Mouse (Mus musculus) C2C12 (cell line): ENCODE measurements around the gene Cpne9.

ENCODE experiments used
- CEBPB ChIP-seq: IDR thresholded peaks from one replicate; pipeline ENCODE4 v1.6.1; 2011; ENCODE audit warnings: low read depth, mild to moderate bottlenecking, control low read depth, moderate library complexity
- CTCF ChIP-seq: IDR thresholded peaks from one replicate; pipeline ENCODE4 v1.5.1; 2011; ENCODE audit not compliant: control insufficient read depth, insufficient read depth, insufficient read length
- FOSL1 ChIP-seq: IDR thresholded peaks from one replicate; pipeline ENCODE4 v1.8.0; 2011; ENCODE audit warnings: mild to moderate bottlenecking, low read length; ENCODE audit not compliant: poor library complexity, insufficient read depth, severe bottlenecking
- MAX ChIP-seq: IDR thresholded peaks from one replicate; pipeline ENCODE4 v1.6.1; 2011; ENCODE audit warnings: mild to moderate bottlenecking, control low read depth
- MYOG ChIP-seq: IDR thresholded peaks from one replicate; pipeline ENCODE4 v1.6.1; 2011; ENCODE audit not compliant: control insufficient read depth, insufficient read length; ENCODE audit errors: extremely low read depth
- USF1 ChIP-seq: IDR thresholded peaks from one replicate; pipeline ENCODE4 v1.6.1; 2011; ENCODE audit warnings: low read depth, mild to moderate bottlenecking, control low read depth, moderate library complexity

DNA sequence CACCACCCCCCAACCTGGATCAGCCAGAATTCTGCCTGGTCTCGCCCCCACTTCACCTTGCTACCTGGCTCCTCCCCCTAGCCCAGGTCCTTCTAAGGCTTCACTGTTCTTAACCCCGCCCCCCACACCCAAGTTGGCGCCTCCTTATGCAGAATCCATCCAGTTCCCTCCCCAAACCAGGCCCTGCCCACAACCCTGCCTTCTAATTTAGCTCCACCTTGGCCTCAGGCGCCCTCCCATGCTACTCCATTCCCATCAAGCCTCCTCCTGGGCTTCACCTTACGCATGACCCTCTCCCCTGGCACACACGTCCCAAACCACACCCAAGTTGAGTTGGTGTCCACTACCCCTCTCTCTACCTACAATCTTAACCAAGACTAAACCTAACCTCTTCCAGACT is 1.4 kb downstream of the Cpne9 start:
- no peak for TF ChIP-seq MAX
- no peak for TF ChIP-seq CEBPB
- TF ChIP-seq CTCF, result no peak
- no peak for TF ChIP-seq FOSL1
- no peak for TF ChIP-seq MYOG
- TF ChIP-seq USF1, result no peak
